Mouse (Mus musculus) gastrocnemius, adult 2 months (tissue): ENCODE measurements around the gene C330021F23Rik. TPM values are rescaled to one million over a fixed set of nuclear protein-coding genes. Genes with fewer than 3 reads are reported as not detected.

Source experiments
- DNase-seq: peaks from one replicate; pipeline ENCODE4 v3.0.0; 2022
- H3K27ac ChIP-seq: fragments of 200-600 bp; 2 replicates; pipeline ENCODE4 v1.8.1; 2022; ENCODE audit warnings: mild to moderate bottlenecking
- H3K4me3 ChIP-seq: fragments of 200-600 bp; 2 replicates; pipeline ENCODE4 v1.8.1; 2022; ENCODE audit warnings: mild to moderate bottlenecking, moderate library complexity
- CTCF ChIP-seq: fragments of 200-600 bp; IDR thresholded peaks from 2 replicates; pipeline ENCODE4 v1.8.1; 2022; ENCODE audit warnings: antibody characterized with exemption, mild to moderate bottlenecking, moderate library complexity
- intact Hi-C: fragments of 180-260 bp; cut with DNase I; formaldehyde crosslinking; loops from one replicate; pipeline ENCODE4 v1.15.1; 2025
- total RNA-seq, 2 experiments: library from RNA; stranded (reverse); gene quantifications; 2 replicates each; pipeline ENCODE4 v1.2.3; 2021

Gene C330021F23Rik
- total RNA-seq, 2 experiments from 2014 or later = not detected

- DNase-seq = no peak
- Histone ChIP-seq H3K27ac (no peak overlapping the region), H3K4me3 (no peak overlapping the region)
- no peak for TF ChIP-seq CTCF
- intact Hi-C loops = no loop called here
Measured at GRCm38 (mm10) chr8:3599219-3599618, 31.4 kb downstream of the C330021F23Rik start.

- peak overlapping the region; percentile 58 for H3K4me3 ChIP-seq
- peak; percentile 60 for DNase-seq
- intact Hi-C loops = no loop called here
- H3K27ac ChIP-seq = peak overlapping the region; percentile 51; the same call in 1 of the 2 replicates
- no peak for TF ChIP-seq CTCF
Measured at GRCm38 (mm10) chr8:3600401-3600800, 32.6 kb downstream of the C330021F23Rik start.

DNA sequence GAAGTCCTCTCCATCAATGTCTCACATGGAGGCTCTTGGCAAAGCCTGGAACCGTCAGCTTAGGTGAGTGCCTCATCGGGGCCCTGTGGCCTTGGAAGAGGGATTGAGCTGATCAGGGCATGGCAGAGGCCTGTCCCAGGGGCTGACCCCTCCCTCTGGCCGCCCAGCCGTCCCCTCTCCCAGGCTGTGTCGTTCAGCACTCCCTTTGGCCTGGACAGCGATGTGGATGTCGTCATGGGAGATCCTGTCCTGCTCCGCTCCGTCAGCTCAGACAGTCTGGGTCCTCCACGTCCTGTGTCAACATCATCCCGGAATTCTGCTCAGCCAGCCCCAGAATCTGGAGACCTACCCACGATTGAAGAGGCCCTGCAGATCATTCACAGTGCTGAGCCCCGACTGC, 35.6 kb downstream of the C330021F23Rik start:
- H3K27ac ChIP-seq = no peak overlapping the region
- intact Hi-C loops = no loop called here
- H3K4me3 ChIP-seq = no peak overlapping the region
- no peak for TF ChIP-seq CTCF
- DNase-seq = no peak

GRCm38 (mm10) chr8:3606593-3606992, 38.8 kb downstream of the C330021F23Rik start:
- no peak overlapping the region for H3K4me3 ChIP-seq
- TF ChIP-seq CTCF = no peak
- no peak overlapping the region for H3K27ac ChIP-seq
- intact Hi-C loops = no loop called here
- DNase-seq = no peak

GRCm38 (mm10) chr8:3607822-3608221, 40.0 kb downstream of the C330021F23Rik start:
- no peak for TF ChIP-seq CTCF
- DNase-seq = no peak
- Histone ChIP-seq H3K4me3 (no peak overlapping the region), H3K27ac (no peak overlapping the region)
- intact Hi-C loops = no loop called here

GRCm38 (mm10) chr8:3609046-3609815, 41.4 kb downstream of the C330021F23Rik start:
- TF ChIP-seq CTCF = no peak
- intact Hi-C loops = no loop called here
- H3K27ac ChIP-seq = no peak overlapping the region; the same call in 1 of the 2 replicates
- no peak overlapping the region for H3K4me3 ChIP-seq
- DNase-seq = no peak

GRCm38 (mm10) chr8:3609816-3610150, 42.0 kb downstream of the C330021F23Rik start:
- no peak overlapping the region for H3K4me3 ChIP-seq
- TF ChIP-seq CTCF = no peak
- no peak for DNase-seq
- intact Hi-C loops = no loop called here
- no peak overlapping the region for H3K27ac ChIP-seq

DNA sequence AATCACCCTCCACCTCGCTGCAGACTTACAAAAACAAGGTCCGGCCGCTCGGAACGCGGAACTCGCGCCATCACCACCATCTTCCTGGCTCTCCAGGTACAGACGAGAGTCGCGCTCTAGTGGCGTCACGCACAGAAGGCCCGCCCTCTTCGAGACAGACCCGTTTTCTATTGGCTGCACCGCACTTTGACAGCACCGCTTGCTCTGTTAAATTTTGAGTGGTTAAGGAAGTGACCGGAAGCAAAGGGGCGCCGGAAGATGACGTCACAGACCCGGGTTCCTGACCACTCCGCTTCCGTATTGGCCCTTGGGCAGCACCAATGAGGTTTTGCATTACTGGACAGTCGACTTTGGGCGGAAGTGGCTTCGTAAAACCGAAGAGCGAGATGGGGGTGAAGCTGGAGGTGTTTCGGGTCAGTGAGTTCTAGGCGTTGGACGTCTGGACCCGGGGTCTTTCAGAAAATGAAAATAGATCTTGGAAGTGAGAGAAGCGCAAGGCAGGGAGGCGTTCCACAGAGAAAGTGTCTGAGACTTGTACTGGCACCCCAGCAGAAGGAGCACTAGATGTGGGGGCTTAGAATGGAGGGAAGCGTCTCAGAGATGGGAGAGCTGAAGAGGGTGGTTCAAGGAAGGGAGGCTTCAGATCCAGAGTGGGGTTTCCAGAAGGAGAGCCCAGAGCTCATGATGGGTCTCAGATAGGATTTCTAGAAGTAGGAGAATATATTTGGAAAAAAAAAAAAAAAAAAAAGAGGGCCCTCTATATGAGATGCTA, 53.6 kb downstream of the C330021F23Rik start, which contains the start of the genes Xab2 and Pet100:
Gene Xab2 (minus strand): TSS at position 118 of the 772 bp plus-strand sequence.
Gene Pet100 (plus strand): TSS at position 350 of the 772 bp plus-strand sequence.
- H3K27ac ChIP-seq = peak within 1 kb of the TSS; percentile 83
- peak; percentile 98 for DNase-seq
- peak within 1 kb of the TSS; percentile 96 for H3K4me3 ChIP-seq
- intact Hi-C loops = loop anchor here (2.0 to 10.0 kb wide), 3 partner anchors 55 to 1053 kb away; partner anchors contain the start of genes Pnpla6 and Trappc5
- no peak for TF ChIP-seq CTCF

DNA sequence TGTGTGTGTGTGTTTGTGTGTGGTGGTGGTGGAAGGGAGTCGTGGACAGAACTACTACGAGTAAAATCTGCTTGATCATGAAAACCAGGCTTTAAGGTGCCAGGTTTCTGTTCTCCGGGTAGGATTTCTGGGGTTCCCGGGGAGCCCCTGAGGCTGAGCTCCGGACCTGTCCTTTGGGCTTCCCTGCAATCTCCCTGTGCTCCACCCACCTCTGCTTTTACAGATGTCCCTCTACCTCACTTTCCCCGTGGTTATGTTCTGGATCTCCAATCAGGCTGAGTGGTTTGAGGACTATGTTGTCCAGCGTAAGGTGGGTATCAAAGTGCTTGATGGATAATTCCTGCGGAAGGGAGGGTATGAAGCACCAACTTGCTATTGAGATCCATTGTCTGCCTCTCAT, 54.3 kb downstream of the C330021F23Rik start:
- intact Hi-C loops = loop anchor here (5.0 to 10.0 kb wide), 2 partner anchors 105 to 1053 kb away; partner anchors contain the start of gene Pnpla6
- Histone ChIP-seq H3K27ac (no peak overlapping the region), H3K4me3 (peak overlapping the region; percentile 96; the same call in 1 of the 2 replicates)
- no peak for DNase-seq
- no peak for TF ChIP-seq CTCF

GRCm38 (mm10) chr8:3625445-3625844, 57.7 kb downstream of the C330021F23Rik start, which contains the start of gene Pcp2:
Pcp2 (minus strand) TSS chr8:3625545.
- no peak for DNase-seq
- no peak within 1 kb of the TSS for H3K27ac ChIP-seq
- no peak within 1 kb of the TSS for H3K4me3 ChIP-seq
- no peak for TF ChIP-seq CTCF
- intact Hi-C loops = loop anchor here (10.0 kb wide), 1 partner anchor 1049 kb away; no protein-coding TSS in a partner anchor

DNA sequence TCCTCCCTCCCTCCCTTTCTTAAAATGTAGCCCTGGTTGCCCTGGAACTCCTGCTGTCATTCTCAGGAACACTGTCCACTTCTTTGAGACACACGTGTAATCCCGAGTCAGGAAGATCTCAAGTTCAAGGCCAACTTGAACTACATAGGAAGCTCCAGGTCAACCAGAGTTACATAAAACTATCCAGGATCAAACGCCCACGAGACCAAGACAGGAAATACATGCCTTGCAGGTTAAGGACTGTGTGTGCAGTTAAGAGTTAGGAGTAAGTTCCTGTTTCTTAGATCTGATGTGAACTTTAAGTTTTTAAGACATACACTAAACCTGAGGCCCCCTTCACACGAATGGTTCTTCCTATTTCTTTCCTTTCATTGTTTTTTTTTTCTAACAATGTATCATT, 59.2 kb downstream of the C330021F23Rik start:
- no peak for TF ChIP-seq CTCF
- DNase-seq = no peak
- Histone ChIP-seq H3K27ac (no peak overlapping the region), H3K4me3 (no peak overlapping the region)
- intact Hi-C loops = loop anchor here (10.0 kb wide), 1 partner anchor 1048 kb away; no protein-coding TSS in a partner anchor

GRCm38 (mm10) chr8:3628014-3628413, 60.2 kb downstream of the C330021F23Rik start:
- Histone ChIP-seq H3K4me3 (no peak overlapping the region), H3K27ac (no peak overlapping the region)
- TF ChIP-seq CTCF = peak; percentile 45
- intact Hi-C loops = loop anchor here (10.0 kb wide), 1 partner anchor 1047 kb away; no protein-coding TSS in a partner anchor
- DNase-seq = no peak
